Mouse (Mus musculus) layer of hippocampus, adult 9-11 months (tissue): Measurements from ENCODE around the gene Dab1.

Experiments used
- DNase-seq: peaks from one replicate; pipeline ENCODE4 v3.0.0; 2022

The Dab1 gene

DNA sequence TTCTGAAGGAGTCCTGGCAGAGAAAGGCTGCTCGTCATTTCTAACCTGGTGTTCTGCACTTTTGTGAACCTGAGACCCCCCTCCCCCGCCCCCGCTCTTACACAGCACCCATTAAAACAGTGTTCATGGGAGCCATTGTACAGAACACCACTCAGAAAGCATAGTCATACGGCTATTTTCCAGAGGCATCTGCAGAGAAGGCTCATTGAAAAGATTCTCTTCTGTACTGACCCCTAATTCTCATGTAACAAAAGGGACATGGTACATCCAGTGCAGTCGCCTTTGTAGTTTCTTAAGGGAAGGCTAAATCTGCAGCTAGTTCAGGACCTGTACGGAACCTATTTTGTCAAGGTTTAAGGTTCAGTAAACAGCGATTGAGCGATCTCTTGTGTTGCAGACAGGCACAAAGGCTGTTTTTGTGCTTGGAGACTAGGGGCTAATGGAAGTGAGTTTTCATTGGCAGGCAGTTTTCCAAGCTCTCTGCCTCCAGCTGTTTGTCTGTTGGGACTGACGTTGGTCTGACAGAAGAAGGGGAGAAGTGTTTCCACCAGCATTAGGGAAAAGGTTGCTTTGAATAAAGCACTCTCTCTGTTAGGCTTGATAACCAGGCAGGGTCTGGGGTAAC, 780.1 kb downstream of the Dab1 start:
- DNase-seq: no peak

DNA sequence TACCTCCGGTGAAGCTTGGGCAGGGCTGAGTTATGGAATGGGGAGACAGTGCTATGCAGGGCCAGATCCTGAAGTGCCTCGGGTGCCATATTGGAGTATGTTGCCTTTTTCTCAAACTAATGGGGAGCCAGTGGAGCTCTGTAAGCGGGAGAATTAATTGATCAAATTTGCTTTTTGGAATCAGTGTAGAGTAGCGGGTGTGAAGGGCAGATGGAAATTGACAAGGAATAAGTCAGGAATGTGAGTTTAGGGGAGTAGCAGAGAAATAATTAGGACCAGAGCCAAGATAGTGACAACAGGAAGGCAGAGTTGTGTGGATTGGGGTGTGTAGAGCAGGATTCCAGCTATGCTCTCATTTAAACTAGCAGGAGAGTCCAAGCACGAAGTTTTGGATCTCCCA, 784.9 kb downstream of the Dab1 start:
- DNase-seq: no peak

DNA sequence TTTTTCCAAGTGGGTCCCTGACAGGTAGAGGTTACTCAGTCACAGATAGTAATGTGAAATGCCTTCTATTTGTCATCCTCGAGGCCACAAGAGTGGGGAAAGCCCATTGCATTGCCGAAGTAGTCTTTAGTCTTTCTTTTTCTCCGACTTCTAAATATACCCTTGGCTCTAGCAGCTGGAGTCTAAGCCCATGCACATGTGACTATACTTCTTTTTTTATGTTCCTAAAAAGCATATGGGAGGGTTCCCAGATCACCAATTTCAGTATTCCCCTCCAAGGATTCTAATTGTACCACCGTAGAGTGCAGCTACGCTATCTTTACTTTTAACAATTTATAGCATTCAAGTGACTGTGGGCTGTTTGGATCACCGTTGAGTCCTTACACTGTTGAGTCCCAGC, 791.8 kb downstream of the Dab1 start:
- no peak for DNase-seq

- no peak for DNase-seq
Observed at GRCm38 (mm10) chr4:104415482-104415881, 796.3 kb downstream of the Dab1 start.

DNA sequence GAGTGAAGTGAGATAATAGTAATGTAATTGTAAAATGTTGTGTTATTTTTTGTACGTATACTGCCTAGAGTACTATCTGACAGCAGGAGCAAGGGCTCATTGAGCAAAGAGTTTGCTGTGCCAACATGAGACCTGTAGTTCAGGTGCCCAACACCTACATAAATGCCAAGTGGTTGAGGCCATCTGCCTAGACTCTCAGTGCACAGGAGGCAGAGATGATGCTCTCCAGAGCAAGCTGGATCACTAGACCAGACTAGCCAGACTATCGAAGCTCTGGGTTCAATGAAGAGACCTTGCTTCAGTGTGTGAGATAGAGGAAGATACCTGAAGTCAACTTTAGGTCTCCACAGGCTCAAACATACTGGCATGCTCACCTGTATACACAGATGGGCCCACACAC, 799.2 kb downstream of the Dab1 start:
- DNase-seq: no peak

DNA sequence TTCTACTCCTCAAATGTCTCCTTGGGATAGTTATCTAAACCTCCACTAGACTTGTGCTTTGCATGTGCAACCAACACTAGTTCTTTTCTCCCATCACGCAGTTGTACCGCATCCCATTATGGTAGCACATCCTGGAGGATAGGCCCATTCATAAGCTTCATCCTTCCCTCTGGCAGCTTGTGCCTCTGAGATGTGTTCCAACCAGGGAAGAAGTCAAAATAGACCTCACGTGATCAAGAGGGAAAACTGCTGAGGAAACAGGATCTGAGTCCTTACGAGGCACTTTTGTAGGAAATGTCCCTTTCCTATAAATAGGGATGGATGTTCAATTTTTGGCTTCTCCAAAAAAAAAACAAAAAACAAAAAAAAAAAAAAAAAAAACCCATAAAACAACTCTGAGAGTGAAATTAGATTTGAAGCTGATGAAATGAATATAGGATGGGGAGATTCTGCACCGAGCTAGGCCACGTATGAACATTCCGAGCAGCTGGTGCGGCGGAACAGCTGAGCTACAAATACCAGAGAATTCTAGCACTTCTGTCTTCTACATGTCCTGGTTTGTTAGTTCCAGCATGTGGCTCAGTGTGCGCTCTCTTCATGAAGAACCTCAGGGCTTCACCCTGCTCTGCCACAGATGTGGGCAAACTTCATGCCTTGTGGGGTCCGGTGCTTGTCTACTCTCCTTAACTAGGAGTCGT, 802.0 kb downstream of the Dab1 start:
- DNase-seq: no peak

GRCm38 (mm10) chr4:104429127-104429526, 810.0 kb downstream of the Dab1 start:
- no peak for DNase-seq

GRCm38 (mm10) chr4:104431231-104431855, 812.2 kb downstream of the Dab1 start:
- DNase-seq: no peak

GRCm38 (mm10) chr4:104432150-104432549, 813.0 kb downstream of the Dab1 start:
- no peak for DNase-seq

- no peak for DNase-seq
Observed at GRCm38 (mm10) chr4:104435736-104436135, 816.6 kb downstream of the Dab1 start.

- DNase-seq: no peak
Observed at GRCm38 (mm10) chr4:104436411-104436810, 817.3 kb downstream of the Dab1 start.

- DNase-seq: no peak
Observed at GRCm38 (mm10) chr4:104438730-104439129, 819.6 kb downstream of the Dab1 start.

DNA sequence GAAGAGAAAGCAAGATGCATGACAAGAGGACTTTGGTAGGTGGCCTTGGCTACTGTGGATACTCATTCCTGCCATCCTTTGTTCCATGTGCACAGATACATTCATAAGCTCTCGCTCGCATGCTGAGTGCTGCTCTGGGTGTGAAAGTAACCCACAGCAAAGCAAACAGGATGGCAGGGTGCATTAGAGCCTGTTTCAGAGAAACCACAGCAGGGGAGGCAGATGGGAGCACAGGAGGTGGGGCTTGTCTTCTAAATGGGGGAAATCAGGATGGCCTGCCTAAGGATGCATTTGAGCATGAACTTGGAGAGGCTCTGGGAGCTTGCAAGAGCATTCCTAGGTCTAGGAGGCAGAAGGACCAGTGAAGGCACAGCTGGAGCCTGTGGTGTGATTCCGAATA, 820.5 kb downstream of the Dab1 start:
- peak; percentile 80 for DNase-seq

GRCm38 (mm10) chr4:104442925-104443747, 824.0 kb downstream of the Dab1 start:
- no peak for DNase-seq

GRCm38 (mm10) chr4:104443775-104444174, 824.6 kb downstream of the Dab1 start:
- no peak for DNase-seq

GRCm38 (mm10) chr4:104444985-104445384, 825.8 kb downstream of the Dab1 start:
- no peak for DNase-seq

GRCm38 (mm10) chr4:104448199-104448598, 829.0 kb downstream of the Dab1 start:
- DNase-seq: no peak

DNA sequence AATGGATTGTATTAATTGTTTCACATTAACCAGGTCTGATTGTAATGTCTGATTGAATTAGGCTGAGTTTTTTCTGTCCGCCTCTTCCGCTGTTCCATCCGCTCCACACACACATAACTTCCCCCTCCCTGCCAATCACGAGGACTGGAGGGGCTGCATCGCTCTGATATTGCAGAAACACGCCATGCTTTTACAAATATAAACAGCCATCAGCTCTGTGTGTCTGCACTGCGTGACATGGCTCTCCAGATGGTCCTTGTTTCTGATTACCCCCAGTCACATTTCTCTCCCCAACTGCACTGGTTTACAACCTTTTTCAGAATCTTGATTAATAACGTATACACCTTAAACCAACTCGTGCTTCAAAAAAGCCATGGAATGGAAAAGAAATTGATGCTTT, 831.5 kb downstream of the Dab1 start:
- DNase-seq: no peak

GRCm38 (mm10) chr4:104452587-104452986, 833.4 kb downstream of the Dab1 start:
- DNase-seq: peak; percentile 91

DNA sequence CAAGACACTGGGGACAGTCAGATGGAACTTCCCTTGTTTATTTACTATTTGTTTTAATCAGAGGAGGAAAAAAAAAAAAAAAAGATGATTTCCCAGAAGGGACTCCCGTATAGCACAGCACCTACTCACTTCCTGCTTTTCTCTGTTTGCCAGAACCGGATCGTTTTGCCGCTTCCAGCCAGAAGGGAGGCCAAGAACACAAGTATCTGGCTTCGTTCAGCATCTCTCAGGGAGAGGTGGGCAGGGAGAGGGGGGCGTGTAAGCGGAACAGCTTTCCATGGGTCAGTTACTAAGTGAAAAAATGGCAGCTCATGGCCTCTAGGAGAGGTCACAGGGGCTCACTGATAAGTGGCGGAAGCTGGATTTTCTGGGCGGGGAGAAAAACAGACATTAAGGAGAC, 836.0 kb downstream of the Dab1 start:
- DNase-seq: no peak

DNA sequence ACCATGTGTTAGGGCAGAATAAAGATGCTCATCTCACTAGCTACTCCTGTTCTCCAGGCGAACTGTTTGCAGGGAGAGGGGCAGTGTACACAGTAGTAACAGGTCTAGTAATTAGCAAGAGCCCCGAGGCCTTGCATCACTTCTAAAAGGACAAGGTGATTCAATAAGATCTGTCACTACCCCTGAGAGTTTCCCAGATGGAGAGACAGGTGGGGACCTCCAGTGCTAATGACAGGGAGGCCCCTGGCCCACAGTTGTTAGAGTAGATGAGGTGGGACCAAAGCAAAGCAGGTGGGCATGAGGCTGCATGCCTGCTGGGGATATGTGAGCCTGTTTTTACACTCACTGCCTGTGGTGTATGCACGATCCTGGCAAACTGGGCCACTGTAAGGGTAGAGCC, 836.6 kb downstream of the Dab1 start:
- DNase-seq: no peak

DNA sequence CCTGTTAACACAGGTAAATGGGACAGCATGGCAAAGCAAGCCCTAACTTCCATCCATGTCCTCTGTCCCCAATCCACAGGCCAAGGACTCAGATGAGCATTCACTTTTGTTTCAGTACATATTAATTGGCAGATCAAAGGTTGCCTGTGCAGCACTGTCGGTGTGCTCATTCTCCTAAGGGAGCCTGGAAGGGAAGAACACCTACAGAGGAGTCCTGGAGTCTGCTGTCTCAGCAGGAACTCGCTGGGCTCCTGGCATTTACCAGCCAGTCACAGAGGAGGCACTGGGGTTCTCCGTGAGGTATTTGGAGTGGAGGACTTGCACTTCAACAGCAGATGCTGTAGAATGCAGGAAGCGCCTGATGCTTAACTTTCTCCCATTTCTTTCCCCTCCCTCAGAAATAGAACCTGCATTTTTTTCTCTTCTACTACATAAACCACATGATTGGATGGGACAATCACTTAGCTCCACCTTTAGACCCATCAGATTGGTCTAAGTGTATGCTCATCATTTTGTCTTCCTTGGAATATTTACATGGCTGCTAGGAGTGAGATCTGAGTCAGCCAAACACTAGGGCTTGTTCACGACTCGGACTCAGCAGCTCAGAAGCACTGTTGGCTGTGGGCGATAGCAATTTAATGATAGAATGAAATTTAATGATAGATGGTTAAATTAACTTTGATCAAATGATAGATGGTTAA, 837.2 kb downstream of the Dab1 start:
- no peak for DNase-seq

DNA sequence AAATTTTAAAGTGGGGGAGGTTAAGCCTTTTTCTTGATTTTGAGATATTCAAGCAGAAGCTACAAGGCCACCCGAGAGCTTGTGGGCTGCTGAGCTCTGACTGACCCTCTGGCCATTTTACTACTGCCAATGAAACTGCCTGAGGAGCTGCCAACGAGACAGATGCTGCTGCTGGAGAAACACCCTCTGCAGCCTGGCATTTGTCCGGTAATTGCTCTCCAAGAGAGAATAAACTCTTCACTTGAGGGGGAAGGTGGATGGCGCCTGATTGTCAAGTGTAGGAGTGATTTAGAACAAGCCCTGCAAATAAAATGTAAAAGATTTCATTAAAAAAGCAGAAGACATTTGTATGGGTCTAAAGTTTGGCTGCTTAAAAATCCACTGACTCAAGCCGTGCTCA, 839.6 kb downstream of the Dab1 start:
- peak; percentile 78 for DNase-seq
